Mouse (Mus musculus) thymus, postnatal 0 days (tissue): ENCODE data around the gene Arhgap30. TPM values are rescaled to one million over a fixed set of nuclear protein-coding genes. Genes with fewer than 3 reads are reported as not detected.

ENCODE experiments used
- polyA plus RNA-seq: library from polyadenylated mRNA; unstranded; fragments of >200 nt; fragmentation: Nextera tagmentation; extraction: Ambion mirVana; gene quantifications from 2 replicates; pipeline ENCODE4 v1.2.1, GENCODE M21; 2015

Gene Arhgap30
- polyA plus RNA-seq, 1 experiment from 2014 or later, result 73.2 TPM

Other genes starting within 250 kb of the Arhgap30 start
- 158 and 201 TPM in 2 replicates for gene Sdhc, start 238.4 kb upstream of the Arhgap30 start, polyA plus RNA-seq
- gene Mpz, start 238.2 kb upstream of the Arhgap30 start, polyA plus RNA-seq, result 0.18 and 0.37 TPM in 2 replicates
- gene Pcp4l1, start 192.7 kb upstream of the Arhgap30 start, polyA plus RNA-seq, result 2.3 and 2.7 TPM in 2 replicates
- gene Nr1i3, start 175.0 kb upstream of the Arhgap30 start, polyA plus RNA-seq, result 0.14 and 0.17 TPM in 2 replicates
- gene Tomm40l, start 166.4 kb upstream of the Arhgap30 start, polyA plus RNA-seq, result 23.7 and 25.8 TPM in 2 replicates
- gene Apoa2, start 163.9 kb upstream of the Arhgap30 start, polyA plus RNA-seq, result 4.0 and 5.1 TPM in 2 replicates
- gene Fcer1g, start 154.6 kb upstream of the Arhgap30 start, polyA plus RNA-seq, result 93.8 and 97.1 TPM in 2 replicates
- gene Adamts4, start 138.5 kb upstream of the Arhgap30 start, polyA plus RNA-seq, result 0.68 and 0.86 TPM in 2 replicates
- 215 and 218 TPM in 2 replicates for gene Ndufs2, start 137.6 kb upstream of the Arhgap30 start, polyA plus RNA-seq
- gene B4galt3, start 118.6 kb upstream of the Arhgap30 start, polyA plus RNA-seq, result 43.9 and 50.6 TPM in 2 replicates
- 34.2 and 34.3 TPM in 2 replicates for gene Ppox, start 107.8 kb upstream of the Arhgap30 start, polyA plus RNA-seq
- gene Usp21, start 101.0 kb upstream of the Arhgap30 start, polyA plus RNA-seq, result 39.5 and 42.7 TPM in 2 replicates
- gene Ufc1, start 93.9 kb upstream of the Arhgap30 start, polyA plus RNA-seq, result 109 and 111 TPM in 2 replicates
- 44.2 and 47.8 TPM in 2 replicates for gene Dedd, start 59.8 kb upstream of the Arhgap30 start, polyA plus RNA-seq
- 39.0 and 44.0 TPM in 2 replicates for gene Nit1, start 43.3 kb upstream of the Arhgap30 start, polyA plus RNA-seq
- gene Pfdn2, start 43.3 kb upstream of the Arhgap30 start, polyA plus RNA-seq, result 87.5 and 92.2 TPM in 2 replicates
- 0.76 and 1.4 TPM in 2 replicates for gene Klhdc9, start 28.2 kb upstream of the Arhgap30 start, polyA plus RNA-seq
- gene Nectin4, start 18.9 kb upstream of the Arhgap30 start, polyA plus RNA-seq, result 0.91 and 1.1 TPM in 2 replicates
- 80.7 and 90.6 TPM in 2 replicates for gene Usf1, start 22.4 kb downstream of the Arhgap30 start, polyA plus RNA-seq
- 4.7 and 4.8 TPM in 2 replicates for gene Tstd1, start 29.9 kb downstream of the Arhgap30 start, polyA plus RNA-seq
- 15.4 and 22.7 TPM in 2 replicates for gene F11r, start 48.6 kb downstream of the Arhgap30 start, polyA plus RNA-seq
- 18.7 and 20.4 TPM in 2 replicates for gene Alyref2, start 114.5 kb downstream of the Arhgap30 start, polyA plus RNA-seq
- gene Itln1, start 146.3 kb downstream of the Arhgap30 start, polyA plus RNA-seq, result 2.2 and 2.8 TPM in 2 replicates
- 3.2 and 4.2 TPM in 2 replicates for gene Cd244a, start 170.2 kb downstream of the Arhgap30 start, polyA plus RNA-seq
- 22.4 and 22.7 TPM in 2 replicates for gene Ly9, start 218.5 kb downstream of the Arhgap30 start, polyA plus RNA-seq